Mouse (Mus musculus): ENCODE data around the gene Pinlyp. TPM values are rescaled to one million over a fixed set of nuclear protein-coding genes. Genes with fewer than 3 reads are reported as not detected.
"Not testable (repeated sequence)": the region's sequence is repeated elsewhere in the genome, so short reads cannot be mapped to it uniquely, and the experiment has no call there.

The Pinlyp gene
- polyA plus RNA-seq, 1 experiment from 2014 or later = not detected

DNA sequence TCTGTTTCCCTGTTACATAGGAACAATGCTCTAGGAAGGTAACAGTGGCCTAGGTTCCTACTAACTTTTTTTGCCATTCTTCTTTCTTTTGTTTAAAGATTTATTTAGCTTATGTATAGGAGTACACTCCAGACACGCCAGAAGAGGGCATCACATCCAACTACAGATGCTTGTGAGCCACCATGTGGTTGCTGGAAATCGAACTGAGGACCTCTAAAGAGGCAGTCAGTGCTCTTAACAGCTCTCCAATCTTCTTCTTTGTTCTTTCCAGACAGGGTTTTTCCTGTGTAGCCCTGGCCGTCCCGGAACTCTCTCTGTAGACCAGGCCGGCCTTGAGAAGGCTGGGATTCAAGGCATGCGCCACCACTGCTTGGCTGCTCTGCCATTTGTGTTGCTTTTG, 20.9 kb downstream of the Pinlyp start:
- Histone ChIP-seq H3K79me2 (ENCODE audit: inconsistent target) (no peaks in the 10 kb centered on the region), H3K27ac (no peak overlapping the region), H3K4me3 (ENCODE audit: inconsistent target) (no peak overlapping the region), H3K36me3 (ENCODE audit: inconsistent target) (no peaks in the 10 kb centered on the region)
- WGBS (ENCODE audit: missing documents) = 78% methylated on average over 6 of the region's 6 CpGs

DNA sequence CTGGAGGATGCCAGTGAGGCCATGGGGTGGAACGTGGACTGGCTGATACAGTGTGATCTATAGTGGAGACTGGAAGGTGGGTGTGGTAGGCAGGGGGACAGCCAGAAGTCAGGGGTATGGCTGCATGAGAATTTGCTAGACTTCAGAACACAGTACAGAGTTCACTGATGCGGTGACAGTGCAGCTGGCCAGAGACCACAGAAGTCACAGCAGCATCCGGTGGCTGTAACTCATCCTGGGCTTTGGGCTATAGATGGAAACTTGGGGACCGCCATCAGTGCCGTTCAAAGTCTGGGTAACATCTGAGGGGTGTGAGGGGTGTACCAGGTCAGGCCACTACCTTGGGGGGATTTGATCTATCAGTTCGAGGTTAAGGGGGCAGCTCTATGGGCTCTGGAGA, 22.2 kb downstream of the Pinlyp start:
- Histone ChIP-seq H3K4me3 (ENCODE audit: inconsistent target) (no peak overlapping the region), H3K79me2 (ENCODE audit: inconsistent target) (no peaks in the 10 kb centered on the region), H3K27ac (no peak overlapping the region), H3K36me3 (ENCODE audit: inconsistent target) (no peaks in the 10 kb centered on the region)
- WGBS (ENCODE audit: missing documents) = 77% methylated on average over 6 of the region's 6 CpGs

DNA sequence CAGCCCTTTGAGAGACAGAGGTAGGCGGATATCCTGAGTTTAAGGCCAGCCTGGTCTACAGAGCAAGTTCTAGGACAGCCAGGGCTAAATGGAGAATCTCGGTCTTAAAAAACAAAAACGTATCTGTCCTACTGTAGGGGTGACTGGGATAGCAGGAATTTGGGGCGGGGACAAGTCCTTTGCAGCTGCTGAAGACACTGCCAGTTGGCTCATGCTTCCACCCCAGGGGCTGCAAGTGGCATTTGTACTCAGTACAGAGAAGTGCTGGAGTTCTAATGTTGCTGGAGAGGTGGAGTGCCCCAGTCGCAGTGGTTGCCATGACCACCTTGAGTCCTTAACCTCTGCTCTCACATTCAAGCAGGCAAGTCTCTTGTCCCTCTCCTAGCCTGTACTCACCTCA, 23.1 kb downstream of the Pinlyp start:
- Histone ChIP-seq H3K27ac (no peak overlapping the region), H3K4me3 (ENCODE audit: inconsistent target) (no peak overlapping the region), H3K36me3 (ENCODE audit: inconsistent target) (no peaks in the 10 kb centered on the region), H3K79me2 (ENCODE audit: inconsistent target) (no peaks in the 10 kb centered on the region)
- WGBS (ENCODE audit: missing documents) = 78% methylated on average over 5 of the region's 5 CpGs

DNA sequence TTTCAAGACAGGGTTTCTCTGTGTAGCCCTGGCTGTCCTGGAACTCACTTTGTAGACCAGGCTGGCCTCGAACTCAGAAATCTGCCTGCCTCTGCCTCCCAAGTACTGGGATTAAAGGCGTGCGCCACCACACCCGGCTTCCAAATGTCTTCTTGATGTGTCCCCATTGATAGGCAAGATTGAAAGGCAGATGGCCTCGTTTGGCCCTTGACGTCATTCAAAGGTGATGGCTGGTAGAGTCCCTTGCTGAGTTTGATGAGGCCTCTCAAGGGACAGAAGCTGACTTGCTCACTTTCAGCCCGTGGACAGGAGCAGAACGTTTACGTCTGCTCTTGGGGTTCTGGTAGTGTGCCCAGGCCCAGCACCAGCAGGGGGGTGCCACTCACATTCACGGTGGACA, 25.9 kb downstream of the Pinlyp start:
- not testable (repeated sequence) for H3K4me3 ChIP-seq (ENCODE audit: inconsistent target); H3K79me2 ChIP-seq (ENCODE audit: inconsistent target); H3K27ac ChIP-seq; H3K36me3 ChIP-seq (ENCODE audit: inconsistent target)
- WGBS (ENCODE audit: missing documents) = 85% methylated on average over 7 of the region's 10 CpGs

DNA sequence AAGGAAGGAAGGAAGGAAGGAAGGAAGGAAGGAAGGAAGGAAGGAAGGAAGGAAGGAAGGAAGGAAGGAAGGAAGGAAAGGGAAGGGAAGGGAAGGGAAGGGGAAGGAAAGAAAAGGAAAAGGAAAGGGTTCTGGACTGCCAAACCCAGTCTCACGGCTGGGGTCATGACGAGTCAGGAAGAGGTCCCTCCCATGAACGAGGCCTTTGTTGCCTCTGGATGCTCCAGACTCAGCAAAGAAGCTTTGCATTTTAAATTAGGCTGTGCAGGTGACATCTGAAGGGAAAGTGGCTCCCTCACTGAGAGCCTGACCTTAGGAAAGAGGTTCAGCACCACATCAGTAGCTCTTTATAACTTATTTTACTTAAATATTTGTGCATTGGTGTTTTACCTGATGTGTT, 26.8 kb downstream of the Pinlyp start:
- WGBS (ENCODE audit: missing documents) = 79% methylated on average over 3 of the region's 3 CpGs

DNA sequence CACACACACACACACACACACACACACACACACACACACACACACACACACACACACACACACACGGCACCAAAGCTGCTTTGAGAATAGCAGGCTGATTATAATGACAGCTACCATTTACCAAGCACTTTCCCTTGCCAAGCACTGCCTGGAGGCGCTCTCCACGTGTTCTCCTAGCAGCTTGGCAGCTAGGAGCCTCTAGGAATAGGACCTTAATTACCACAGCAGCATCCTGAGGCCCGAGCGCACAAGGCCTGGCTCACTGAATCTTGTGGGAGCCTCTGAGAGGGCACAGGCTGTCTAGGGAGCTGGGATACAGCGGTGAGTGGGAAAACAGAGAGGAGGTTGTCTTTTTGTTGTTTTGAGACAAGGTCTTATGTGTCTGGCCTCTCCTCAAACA, 28.3 kb downstream of the Pinlyp start:
- 83% methylated on average over 6 of the region's 6 CpGs for whole genome bisulfite sequencing (ENCODE audit: missing documents)

More for the DNA sequence above, 26.8 kb downstream of the Pinlyp start:
- no peak overlapping the region for H3K27ac ChIP-seq
- no peak overlapping the region for H3K4me3 ChIP-seq (ENCODE audit: inconsistent target)
- H3K79me2 ChIP-seq (ENCODE audit: inconsistent target) = no peaks in the 10 kb centered on the region
- H3K36me3 ChIP-seq (ENCODE audit: inconsistent target) = no peaks in the 10 kb centered on the region

DNA sequence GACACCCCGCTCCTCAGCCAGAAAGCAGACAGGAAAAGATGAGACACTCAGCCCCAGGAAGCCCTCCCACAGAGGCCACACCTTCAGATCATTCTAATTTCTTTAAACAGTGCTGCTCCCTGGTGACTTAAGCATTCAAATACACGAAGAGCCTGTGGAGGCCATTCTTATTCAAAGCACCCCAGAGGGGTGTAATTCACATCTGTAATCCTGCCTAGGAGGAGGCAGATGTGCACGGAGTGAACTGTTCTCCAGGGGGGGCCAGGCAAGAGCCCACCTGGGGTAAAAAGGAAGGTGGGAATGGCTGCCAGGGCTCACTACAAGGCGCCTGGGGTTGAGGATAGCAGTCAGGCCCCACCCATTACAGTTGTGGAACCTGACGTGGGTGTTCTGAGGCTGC, 28.8 kb downstream of the Pinlyp start:
- WGBS (ENCODE audit: missing documents) = 94% methylated on average over 4 of the region's 5 CpGs
- Histone ChIP-seq H3K27ac (no peak overlapping the region), H3K79me2 (ENCODE audit: inconsistent target) (no peaks in the 10 kb centered on the region), H3K4me3 (ENCODE audit: inconsistent target) (no peak overlapping the region), H3K36me3 (ENCODE audit: inconsistent target) (no peaks in the 10 kb centered on the region)

More for the DNA sequence above, 28.3 kb downstream of the Pinlyp start:
- Histone ChIP-seq H3K36me3 (ENCODE audit: inconsistent target) (no peaks in the 10 kb centered on the region), H3K4me3 (ENCODE audit: inconsistent target) (no peak overlapping the region), H3K27ac (no peak overlapping the region), H3K79me2 (ENCODE audit: inconsistent target) (no peaks in the 10 kb centered on the region)

DNA sequence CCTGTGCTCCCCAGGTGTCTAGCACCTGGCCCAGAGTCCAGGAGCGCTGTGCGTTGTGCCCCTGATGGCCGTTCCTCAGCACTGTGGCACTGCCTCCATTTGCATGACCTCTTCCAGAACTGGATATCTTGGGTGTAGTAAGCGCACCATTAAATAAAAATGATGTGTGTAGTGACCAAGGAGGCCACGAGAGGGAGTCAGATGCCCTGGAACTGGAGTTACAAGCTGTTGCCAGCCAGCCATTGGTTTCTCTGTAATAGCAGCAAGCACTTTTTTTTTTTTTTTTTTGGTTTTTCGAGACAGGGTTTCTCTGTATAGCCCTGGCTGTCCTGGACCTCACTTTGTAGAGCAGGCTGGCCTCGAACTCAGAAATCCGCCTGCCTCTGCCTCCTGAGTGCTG, 29.6 kb downstream of the Pinlyp start:
- H3K79me2 ChIP-seq (ENCODE audit: inconsistent target); H3K27ac ChIP-seq; H3K4me3 ChIP-seq (ENCODE audit: inconsistent target); H3K36me3 ChIP-seq (ENCODE audit: inconsistent target): not testable (repeated sequence)
- 89% methylated on average over 5 of the region's 8 CpGs for WGBS (ENCODE audit: missing documents)

DNA sequence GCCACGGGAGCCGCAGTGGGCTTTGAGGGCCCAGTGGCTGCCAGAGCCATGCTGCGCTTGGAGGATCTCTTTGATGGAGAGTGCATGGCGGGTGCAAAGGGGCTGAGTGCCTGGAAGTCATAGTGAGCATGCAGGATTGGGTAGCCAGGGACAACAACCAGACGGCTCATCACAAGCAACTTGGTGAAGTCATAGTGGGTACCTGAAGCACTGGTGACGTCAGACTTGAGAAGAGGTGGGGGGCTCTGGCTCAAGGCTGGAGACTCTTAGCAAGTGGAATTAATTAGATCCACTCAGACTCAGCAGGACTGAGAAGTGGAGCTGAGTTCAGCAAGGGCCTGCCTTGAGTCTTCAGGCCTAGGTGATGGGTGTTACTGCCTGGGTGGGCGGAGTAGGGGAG, 33.6 kb downstream of the Pinlyp start, which contains the start of gene AC161166.1:
Gene AC161166.1 (minus strand): TSS at position 101 of the 400 bp plus-strand sequence.
- H3K4me3 ChIP-seq (ENCODE audit: inconsistent target) = no peak within 1 kb of the TSS
- 98% methylated on average over 7 of the region's 7 CpGs for WGBS (ENCODE audit: missing documents)
- no peaks in the 10 kb centered on the region for H3K79me2 ChIP-seq (ENCODE audit: inconsistent target)

DNA sequence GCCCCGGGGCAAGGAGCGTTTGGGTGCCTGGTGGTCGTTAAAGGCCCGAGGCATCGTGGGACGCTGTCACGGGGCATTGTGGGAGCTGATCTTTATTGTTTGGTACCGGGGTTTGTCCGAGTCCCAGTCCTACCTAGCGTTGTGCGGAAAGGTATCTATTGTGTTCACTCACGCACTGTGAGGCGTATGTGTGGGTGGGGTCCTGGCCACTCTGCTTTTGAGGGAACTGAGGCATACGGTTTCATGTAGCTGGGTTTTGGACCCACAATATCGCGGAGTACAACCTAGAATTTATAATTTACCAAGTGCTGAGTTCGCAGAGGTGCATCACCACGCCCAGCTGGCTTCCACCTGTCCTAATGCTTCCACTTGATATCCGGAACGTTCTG, 38.2 kb downstream of the Pinlyp start:
- Histone ChIP-seq H3K36me3 (ENCODE audit: inconsistent target) (no peaks in the 10 kb centered on the region), H3K4me3 (ENCODE audit: inconsistent target) (peak overlapping the region; percentile 58), H3K79me2 (ENCODE audit: inconsistent target) (no peaks in the 10 kb centered on the region), H3K27ac (no peak overlapping the region)
- 5% methylated on average over 20 of the region's 20 CpGs for WGBS (ENCODE audit: missing documents)

More for the DNA sequence above, 33.6 kb downstream of the Pinlyp start, which contains the start of gene AC161166.1:
- Histone ChIP-seq H3K27ac (no peak within 1 kb of the TSS), H3K36me3 (ENCODE audit: inconsistent target) (no peaks in the 10 kb centered on the region)

DNA sequence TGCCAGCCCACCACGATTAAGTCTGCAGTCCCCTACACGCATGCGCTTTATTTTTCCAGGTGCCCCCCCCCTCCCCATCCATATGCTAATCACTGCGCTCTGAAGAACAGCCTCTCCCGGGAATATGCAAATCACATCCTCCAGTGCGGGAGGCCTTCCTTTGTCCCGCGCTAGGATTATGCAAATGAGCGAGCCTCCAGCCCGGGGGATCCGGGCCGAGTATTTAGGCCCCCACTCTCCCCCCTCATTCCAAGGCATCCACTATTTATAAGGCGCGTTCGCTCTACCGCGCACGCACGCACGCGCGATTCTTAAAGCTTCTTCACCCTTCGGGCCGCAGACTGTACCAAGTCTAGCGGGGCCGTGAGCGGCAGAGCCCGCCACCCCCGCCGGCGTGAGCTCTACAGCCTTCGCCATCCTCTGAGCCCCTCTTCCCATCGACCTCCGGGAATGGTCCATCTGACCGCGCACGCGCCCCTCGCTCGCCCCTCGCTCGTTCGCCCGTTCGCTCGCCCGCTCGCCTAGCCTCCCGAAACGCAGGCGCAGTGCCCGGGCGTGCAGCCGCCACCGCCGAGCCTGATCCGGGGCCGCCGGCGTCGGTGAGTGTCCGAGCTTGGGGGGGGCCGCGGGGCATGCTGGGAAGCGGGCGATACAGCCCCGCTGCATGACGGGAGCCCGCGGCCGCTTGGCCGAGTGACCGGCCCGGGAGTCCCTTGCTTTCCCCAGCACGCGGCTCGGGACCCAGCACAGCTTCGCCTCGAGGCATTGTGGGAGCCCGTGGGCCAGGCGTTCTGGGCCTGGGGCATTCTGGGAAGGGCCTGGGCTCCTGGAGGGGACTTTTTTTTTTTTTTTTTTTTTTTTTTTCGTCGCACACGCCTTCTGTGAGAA, 38.8 kb downstream of the Pinlyp start, which contains the start of gene Zfp428:
Gene Zfp428 (plus strand): TSS at position 169 of the 888 bp plus-strand sequence.
- H3K4me3 ChIP-seq (ENCODE audit: inconsistent target) = peak within 1 kb of the TSS; percentile 58
- H3K27ac ChIP-seq = no peak within 1 kb of the TSS
- no peaks in the 10 kb centered on the region for H3K36me3 ChIP-seq (ENCODE audit: inconsistent target)
- no peaks in the 10 kb centered on the region for H3K79me2 ChIP-seq (ENCODE audit: inconsistent target)
- WGBS (ENCODE audit: missing documents) = under 1% methylated on average over 71 of the region's 84 CpGs

DNA sequence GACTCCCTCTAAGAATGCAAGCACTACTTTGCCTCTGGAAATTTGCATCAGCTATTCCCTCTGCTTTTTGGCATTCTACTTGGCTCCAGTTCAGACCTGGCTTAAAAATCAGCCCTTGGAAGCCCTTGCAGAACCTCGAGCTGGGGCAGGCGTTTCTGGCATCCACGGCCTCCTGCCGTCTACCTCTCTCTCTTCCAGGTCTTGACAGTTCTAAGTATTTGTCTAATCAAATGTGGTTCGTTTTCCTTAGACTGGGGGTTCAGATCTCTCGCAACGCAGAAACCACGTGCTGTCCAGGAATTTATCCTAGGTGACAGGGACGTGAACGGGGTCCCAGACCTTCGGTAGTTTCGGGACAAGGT, 39.5 kb downstream of the Pinlyp start:
- H3K79me2 ChIP-seq (ENCODE audit: inconsistent target) = no peaks in the 10 kb centered on the region
- H3K4me3 ChIP-seq (ENCODE audit: inconsistent target) = peak overlapping the region; percentile 52
- no peaks in the 10 kb centered on the region for H3K36me3 ChIP-seq (ENCODE audit: inconsistent target)
- no peak overlapping the region for H3K27ac ChIP-seq
- WGBS (ENCODE audit: missing documents) = 22% methylated on average over 12 of the region's 12 CpGs

DNA sequence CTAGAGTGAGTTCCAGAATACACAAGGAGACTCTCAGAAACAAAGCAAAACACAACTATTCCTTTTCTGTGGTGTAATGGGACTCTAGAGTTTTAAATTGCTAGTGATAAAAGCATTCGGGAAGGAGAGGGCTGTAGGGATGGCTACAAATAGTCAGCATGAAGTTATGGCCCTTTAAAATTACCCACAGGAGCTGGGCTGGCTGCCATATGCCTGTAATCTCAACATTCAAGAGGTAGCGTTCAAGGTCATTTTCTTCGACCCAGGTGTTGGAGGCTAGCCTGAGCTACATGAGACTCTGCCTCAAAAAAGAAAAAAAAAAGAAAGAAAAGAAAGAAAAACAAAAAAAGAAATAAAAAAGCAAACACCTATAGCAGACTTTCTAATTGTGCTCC, 39.9 kb downstream of the Pinlyp start:
- H3K27ac ChIP-seq = no peak overlapping the region
- H3K4me3 ChIP-seq (ENCODE audit: inconsistent target) = no peak overlapping the region
- no peaks in the 10 kb centered on the region for H3K79me2 ChIP-seq (ENCODE audit: inconsistent target)
- H3K36me3 ChIP-seq (ENCODE audit: inconsistent target) = no peaks in the 10 kb centered on the region
- 39% methylated on average over 3 of the region's 3 CpGs for WGBS (ENCODE audit: missing documents)

DNA sequence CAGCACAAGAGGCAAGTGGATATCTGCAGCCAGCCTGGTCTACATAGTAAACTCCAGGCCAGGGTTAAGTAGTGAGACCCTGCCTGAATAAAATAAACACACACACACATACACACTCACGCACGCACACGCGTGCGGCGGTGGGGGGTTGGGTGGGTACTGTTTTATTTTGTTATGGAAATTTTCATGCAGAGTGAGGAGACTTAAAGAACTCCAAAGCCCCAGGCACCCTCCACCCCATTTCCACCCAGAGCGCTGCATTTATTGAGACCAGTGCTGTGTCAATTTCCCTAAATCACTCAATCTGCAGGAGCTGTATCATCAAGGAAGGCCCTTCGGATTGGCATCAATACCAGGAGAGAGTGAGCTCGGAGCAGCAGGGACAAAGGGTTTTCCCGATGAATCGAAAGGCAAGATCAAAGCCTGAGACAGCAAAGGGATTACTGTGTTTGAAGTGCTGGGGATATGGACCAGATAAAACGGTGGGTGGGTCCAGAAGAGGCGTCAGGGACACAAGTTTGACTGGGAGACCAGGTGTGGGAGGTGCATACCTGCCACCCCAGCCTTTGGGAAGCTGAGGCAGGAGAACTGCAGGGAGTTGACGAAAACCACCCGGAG, 40.4 kb downstream of the Pinlyp start:
- Histone ChIP-seq H3K4me3 (ENCODE audit: inconsistent target) (no peak overlapping the region), H3K36me3 (ENCODE audit: inconsistent target) (no peaks in the 10 kb centered on the region), H3K27ac (no peak overlapping the region), H3K79me2 (ENCODE audit: inconsistent target) (no peaks in the 10 kb centered on the region)
- WGBS (ENCODE audit: missing documents) = 84% methylated on average over 15 of the region's 15 CpGs

DNA sequence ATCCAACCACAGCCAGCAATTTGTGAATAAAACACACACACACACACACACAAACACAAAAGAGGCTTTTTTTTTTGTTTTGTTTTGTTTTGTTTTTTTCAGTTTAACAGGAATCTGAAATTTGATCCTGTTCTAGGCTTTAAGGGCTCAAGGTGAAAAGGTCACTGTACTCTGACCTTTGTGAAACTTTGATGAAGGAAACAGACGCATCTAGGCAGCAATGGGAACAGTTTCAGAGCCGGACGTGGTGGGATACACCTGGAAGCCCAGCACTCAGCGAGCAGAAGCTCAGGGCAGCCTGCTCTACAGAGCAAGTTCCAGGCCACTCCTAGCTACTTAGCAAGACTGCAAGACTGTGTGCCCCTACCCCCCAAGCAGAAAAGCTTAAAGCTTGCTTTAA, 41.0 kb downstream of the Pinlyp start:
- Histone ChIP-seq H3K4me3 (ENCODE audit: inconsistent target) (no peak overlapping the region), H3K79me2 (ENCODE audit: inconsistent target) (no peaks in the 10 kb centered on the region), H3K36me3 (ENCODE audit: inconsistent target) (no peaks in the 10 kb centered on the region), H3K27ac (no peak overlapping the region)
- 79% methylated on average over 4 of the region's 4 CpGs for WGBS (ENCODE audit: missing documents)
